Mouse (Mus musculus): ENCODE measurements at regions not wholly inside any gene's neighbourhood (a gene's known extent, or its start where the extent isn't known, plus 50 kb on each side); places are given as distances from the start of the nearest gene placed in this dataset.

DNA sequence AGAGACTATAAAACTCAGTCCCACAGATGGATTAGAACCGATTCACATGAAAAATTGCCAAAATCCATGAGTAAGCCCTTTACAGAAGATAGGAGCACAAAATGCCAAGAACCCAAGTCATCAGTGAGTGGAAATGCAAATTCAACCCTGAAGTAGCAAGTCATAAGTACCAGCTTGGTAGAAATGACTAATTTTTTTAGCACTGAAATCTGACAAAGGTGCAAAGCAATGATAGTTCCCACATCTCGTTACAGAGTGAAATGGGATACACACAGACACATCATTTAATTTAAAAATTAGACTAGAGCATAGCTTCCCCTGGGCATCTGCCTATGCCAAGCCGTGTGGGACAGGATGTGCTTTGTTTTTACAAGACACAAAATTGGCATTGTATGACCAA lies 136.4 kb upstream of the Pum3 start:
- TF ChIP-seq MYC (IDR thresholded peaks at IDR 0.05; ENCODE audit: low read depth, low read length) (no peak), KAT2A (IDR thresholded peaks at IDR 0.05; ENCODE audit: insufficient replicate concordance, low read length) (no peak), MXI1 (IDR thresholded peaks at IDR 0.05; ENCODE audit: low read depth, low read length) (no peak), POLR2A (IDR thresholded peaks at IDR 0.05; ENCODE audit: low read depth, low read length) (no peak), BHLHE40 (IDR thresholded peaks at IDR 0.05; ENCODE audit: low read depth, low read length) (no peak), SIN3A (IDR thresholded peaks at IDR 0.05; ENCODE audit: low read length) (no peak), ELF1 (IDR thresholded peaks at IDR 0.05; ENCODE audit: low read depth, low read length) (no peak), UBTF (IDR thresholded peaks at IDR 0.05; ENCODE audit: low read depth, low read length) (no peak), CTCF (conservative IDR thresholded peaks at IDR 0.05 in 1 of 2, IDR thresholded peaks at IDR 0.05 in 1 of 2; ENCODE audit: low read depth in 2 of 2, low read length in 2 of 2) (no peak), MAX (IDR thresholded peaks at IDR 0.05; ENCODE audit: low read length) (no peak), ZMIZ1 (IDR thresholded peaks at IDR 0.05; ENCODE audit: low read depth, low read length) (no peak), MEF2A (IDR thresholded peaks at IDR 0.05; ENCODE audit: borderline replicate concordance, low read depth, low read length) (no peak), MAZ (IDR thresholded peaks at IDR 0.05; ENCODE audit: low read depth, low read length) (no peak), HCFC1 (IDR thresholded peaks at IDR 0.05; ENCODE audit: low read depth, low read length) (no peak), E2F4 (IDR thresholded peaks at IDR 0.05; ENCODE audit: insufficient replicate concordance, low read depth, low read length) (no peak), EP300 (IDR thresholded peaks at IDR 0.05; ENCODE audit: low read length) (no peak), ZNF384 (IDR thresholded peaks at IDR 0.05; ENCODE audit: low read depth, low read length) (no peak), GABPA (IDR thresholded peaks at IDR 0.05; ENCODE audit: insufficient replicate concordance, low read depth, low read length) (no peak)
- H3K9ac ChIP-seq (ENCODE audit: insufficient read depth, low read depth), result no peak overlapping the region
- no peaks in the 10 kb centered on the region for H3K79me2 ChIP-seq (replicated peaks; ENCODE audit: control insufficient read depth, extremely low read depth, insufficient read depth, poor library complexity, severe bottlenecking)
- no peaks in the 10 kb centered on the region for H3K9me3 ChIP-seq (replicated peaks; ENCODE audit: low read length)
- DNase-seq (ENCODE audit: extremely low read depth), result no peak
- H3K27ac ChIP-seq (ENCODE audit: insufficient read depth, low read depth), result no peak overlapping the region
- in situ Hi-C loops (cut with MboI; ENCODE audit: low pct_ligation_motif_present, low pct_unique_long_range_greater_than_20kb, low sequenced_read_pairs) (no loop called here), dilution Hi-C loops (cut with MboI; ENCODE audit: extremely low pct_ligation_motif_present, extremely low pct_unique_long_range_greater_than_20kb, low sequenced_read_pairs) (no loop called here)
- H3K36me3 ChIP-seq (replicated peaks in 1 of 2; ENCODE audit: control insufficient read depth in 1 of 2, insufficient read depth in 1 of 2, low read length in 1 of 2), result no peaks in the 10 kb centered on the region
- H3K4me1 ChIP-seq (ENCODE audit: control insufficient read depth in 1 of 2, insufficient read depth in 2 of 2), result no peaks in the 10 kb centered on the region
- H3K27me3 ChIP-seq (replicated peaks), result no peaks in the 10 kb centered on the region
- no peak overlapping the region for H3K4me3 ChIP-seq (replicated peaks in 1 of 3; ENCODE audit: low read depth in 2 of 3, low read length in 2 of 3, poor library complexity in 1 of 3)
- H3K4me2 ChIP-seq (ENCODE audit: insufficient read depth, low read depth, poor library complexity, severe bottlenecking), result no peak overlapping the region

DNA sequence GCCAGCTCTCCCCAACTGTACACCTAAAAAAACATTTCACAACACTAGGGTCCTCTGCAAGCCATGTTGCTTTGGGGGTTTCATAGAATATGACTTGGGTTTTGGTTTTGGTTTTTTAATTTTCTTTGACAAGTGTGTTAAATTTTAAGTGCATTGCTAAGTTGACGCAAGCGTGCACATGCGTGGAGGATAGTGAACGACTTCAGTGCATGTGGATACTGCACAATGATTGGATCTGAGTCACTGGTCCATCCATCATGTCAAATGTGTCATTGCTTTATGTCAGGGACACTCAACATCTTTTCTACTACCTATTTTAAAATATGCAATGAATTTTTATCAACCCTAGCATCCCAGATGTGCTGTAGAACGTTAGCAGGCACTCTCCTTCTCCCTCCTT lies 134.5 kb upstream of the Pum3 start:
- H3K27me3 ChIP-seq (replicated peaks), result no peaks in the 10 kb centered on the region
- no peaks in the 10 kb centered on the region for H3K9me3 ChIP-seq (replicated peaks; ENCODE audit: low read length)
- H3K27ac ChIP-seq (ENCODE audit: insufficient read depth, low read depth), result no peak overlapping the region
- TF ChIP-seq USF1 (IDR thresholded peaks at IDR 0.05; ENCODE audit: low read depth, low read length) (no peak), JUND (conservative IDR thresholded peaks at IDR 0.05; ENCODE audit: low read depth, low read length) (no peak), TBP (conservative IDR thresholded peaks at IDR 0.05; ENCODE audit: low read depth, low read length) (no peak), BHLHE40 (IDR thresholded peaks at IDR 0.05; ENCODE audit: low read depth, low read length) (no peak), ZNF384 (IDR thresholded peaks at IDR 0.05; ENCODE audit: low read depth, low read length) (no peak), POLR2AphosphoS2 (IDR thresholded peaks at IDR 0.05; ENCODE audit: low read depth, low read length) (no peak), CTCF (conservative IDR thresholded peaks at IDR 0.05 in 1 of 2, IDR thresholded peaks at IDR 0.05 in 1 of 2; ENCODE audit: low read depth in 2 of 2, low read length in 2 of 2) (no peak), MXI1 (IDR thresholded peaks at IDR 0.05; ENCODE audit: low read depth, low read length) (no peak), USF2 (conservative IDR thresholded peaks at IDR 0.05; ENCODE audit: low read depth, low read length) (no peak), RCOR1 (conservative IDR thresholded peaks at IDR 0.05; ENCODE audit: low read depth, low read length) (no peak), MAX (IDR thresholded peaks at IDR 0.05; ENCODE audit: low read length) (no peak), RAD21 (IDR thresholded peaks at IDR 0.05; ENCODE audit: low read depth, low read length) (no peak), CHD2 (IDR thresholded peaks at IDR 0.05; ENCODE audit: low read length) (no peak), UBTF (IDR thresholded peaks at IDR 0.05; ENCODE audit: low read depth, low read length) (no peak), ELF1 (IDR thresholded peaks at IDR 0.05; ENCODE audit: low read depth, low read length) (no peak), JUN (IDR thresholded peaks at IDR 0.05; ENCODE audit: insufficient read depth, low read depth, low read length) (no peak), ZC3H11A (IDR thresholded peaks at IDR 0.05; ENCODE audit: low read depth, low read length) (no peak), NRF1 (IDR thresholded peaks at IDR 0.05; ENCODE audit: low read depth, low read length) (no peak), ETS1 (conservative IDR thresholded peaks at IDR 0.05; ENCODE audit: low read depth, low read length) (no peak)
- no peak overlapping the region for H3K4me3 ChIP-seq (replicated peaks in 1 of 3; ENCODE audit: low read depth in 2 of 3, low read length in 2 of 3, poor library complexity in 1 of 3)
- H3K36me3 ChIP-seq (replicated peaks in 1 of 2; ENCODE audit: control insufficient read depth in 1 of 2, insufficient read depth in 1 of 2, low read length in 1 of 2), result no peaks in the 10 kb centered on the region
- dilution Hi-C loops (cut with MboI; ENCODE audit: extremely low pct_ligation_motif_present, extremely low pct_unique_long_range_greater_than_20kb, low sequenced_read_pairs) (no loop called here), in situ Hi-C loops (cut with MboI; ENCODE audit: low pct_ligation_motif_present, low pct_unique_long_range_greater_than_20kb, low sequenced_read_pairs) (no loop called here)
- no peak for DNase-seq (ENCODE audit: extremely low read depth)
- H3K79me2 ChIP-seq (replicated peaks; ENCODE audit: control insufficient read depth, extremely low read depth, insufficient read depth, poor library complexity, severe bottlenecking), result no peaks in the 10 kb centered on the region
- no peaks in the 10 kb centered on the region for H3K4me1 ChIP-seq (ENCODE audit: control insufficient read depth in 1 of 2, insufficient read depth in 2 of 2)
- H3K9ac ChIP-seq (ENCODE audit: insufficient read depth, low read depth), result no peak overlapping the region
- H3K4me2 ChIP-seq (ENCODE audit: insufficient read depth, low read depth, poor library complexity, severe bottlenecking), result no peak overlapping the region

Data from CH12.LX (cell line).